Mouse (Mus musculus): ENCODE results near the gene Atg4b. TPM values are rescaled to one million over a fixed set of nuclear protein-coding genes. Genes with fewer than 3 reads are reported as not detected.
"Not testable (repeated sequence)": the region's sequence is repeated elsewhere in the genome, so short reads cannot be mapped to it uniquely, and the experiment has no call there.

The Atg4b gene
- total and polyA plus RNA-seq, 2 experiments from 2014 or later, result 22.3 to 50.3 TPM

GRCm38 (mm10) chr1:93826540-93826835 lies 75.2 kb downstream of the Atg4b start:
- Histone ChIP-seq H3K36me3 (replicated peaks; ENCODE audit: control insufficient read depth, insufficient read depth, low read length) (no peaks in the 10 kb centered on the region), H3K9me3 (replicated peaks; ENCODE audit: control insufficient read depth, low read length) (no peaks in the 10 kb centered on the region), H3K4me3 (ENCODE audit: low read depth, low read length) (no peak overlapping the region), H3K9ac (replicated peaks; ENCODE audit: low read depth, low read length) (no peak overlapping the region), H3K27me3 (ENCODE audit: control insufficient read depth, insufficient read depth, low read length) (no peaks in the 10 kb centered on the region), H3K4me1 (ENCODE audit: control insufficient read depth, insufficient read depth) (0 out of 2 replicates have a peak, but pooled peaks cover 8% of the 10 kb centered on the region), H3K4me2 (ENCODE audit: low read depth, low read length) (no peak overlapping the region), H3K27ac (ENCODE audit: low read depth) (no peak overlapping the region)
- TF ChIP-seq EP300 (IDR thresholded peaks at IDR 0.05; ENCODE audit: low read depth), result no peak
- no peak for TF ChIP-seq CTCF (IDR thresholded peaks at IDR 0.05; ENCODE audit: low read depth)
- WGBS, result 93% methylated on average over 9 of the region's 9 CpGs
- no peak for DNase-seq (ENCODE audit: low spot score)
- ATAC-seq (ENCODE audit: insufficient read depth, low read depth), result no peak

GRCm38 (mm10) chr1:93832754-93833360 lies 81.6 kb downstream of the Atg4b start:
- H3K4me1 ChIP-seq (ENCODE audit: control insufficient read depth, insufficient read depth); H3K4me2 ChIP-seq (ENCODE audit: low read depth, low read length); H3K27ac ChIP-seq (ENCODE audit: low read depth); H3K9ac ChIP-seq (replicated peaks; ENCODE audit: low read depth, low read length); H3K9me3 ChIP-seq (replicated peaks; ENCODE audit: control insufficient read depth, low read length); H3K27me3 ChIP-seq (ENCODE audit: control insufficient read depth, insufficient read depth, low read length); H3K36me3 ChIP-seq (replicated peaks; ENCODE audit: control insufficient read depth, insufficient read depth, low read length); DNase-seq (ENCODE audit: low spot score); H3K4me3 ChIP-seq (ENCODE audit: low read depth, low read length): not testable (repeated sequence)
- 0 out of 2 replicates have a peak, but pooled peaks have one; percentile 3 for TF ChIP-seq CTCF (IDR thresholded peaks at IDR 0.05; ENCODE audit: low read depth)
- ATAC-seq (ENCODE audit: insufficient read depth, low read depth), result 0 out of 2 replicates have a peak, but pooled peaks have one; percentile 20
- 32% methylated on average over 1 of the region's 4 CpGs for WGBS

GRCm38 (mm10) chr1:93834671-93835150 lies 83.4 kb downstream of the Atg4b start:
- no peaks in the 10 kb centered on the region for H3K27me3 ChIP-seq (ENCODE audit: control insufficient read depth, insufficient read depth, low read length)
- no peaks in the 10 kb centered on the region for H3K9me3 ChIP-seq (replicated peaks; ENCODE audit: control insufficient read depth, low read length)
- H3K4me1 ChIP-seq (ENCODE audit: control insufficient read depth, insufficient read depth), result no peaks in the 10 kb centered on the region
- no peak for DNase-seq (ENCODE audit: low spot score)
- no peak overlapping the region for H3K9ac ChIP-seq (replicated peaks; ENCODE audit: low read depth, low read length)
- no peak for ATAC-seq (ENCODE audit: insufficient read depth, low read depth)
- TF ChIP-seq EP300 (IDR thresholded peaks at IDR 0.05; ENCODE audit: low read depth) (no peak), CTCF (IDR thresholded peaks at IDR 0.05; ENCODE audit: low read depth) (no peak)
- 90% methylated on average over 7 of the region's 7 CpGs for WGBS
- no peaks in the 10 kb centered on the region for H3K36me3 ChIP-seq (replicated peaks; ENCODE audit: control insufficient read depth, insufficient read depth, low read length)
- no peak overlapping the region for H3K27ac ChIP-seq (ENCODE audit: low read depth)
- no peak overlapping the region for H3K4me2 ChIP-seq (ENCODE audit: low read depth, low read length)
- H3K4me3 ChIP-seq (ENCODE audit: low read depth, low read length), result no peak overlapping the region

- Histone ChIP-seq H3K9ac (replicated peaks; ENCODE audit: low read depth, low read length) (no peak overlapping the region), H3K27me3 (ENCODE audit: control insufficient read depth, insufficient read depth, low read length) (no peaks in the 10 kb centered on the region), H3K27ac (ENCODE audit: low read depth) (no peak overlapping the region), H3K4me3 (ENCODE audit: low read depth, low read length) (no peak overlapping the region), H3K9me3 (replicated peaks; ENCODE audit: control insufficient read depth, low read length) (no peaks in the 10 kb centered on the region), H3K36me3 (replicated peaks; ENCODE audit: control insufficient read depth, insufficient read depth, low read length) (no peaks in the 10 kb centered on the region), H3K4me2 (ENCODE audit: low read depth, low read length) (no peak overlapping the region), H3K4me1 (ENCODE audit: control insufficient read depth, insufficient read depth) (no peaks in the 10 kb centered on the region)
- 90% methylated on average over 4 of the region's 4 CpGs for WGBS
- ATAC-seq (ENCODE audit: insufficient read depth, low read depth) (no peak), DNase-seq (ENCODE audit: low spot score) (no peak)
- TF ChIP-seq CTCF (IDR thresholded peaks at IDR 0.05; ENCODE audit: low read depth), result no peak
- TF ChIP-seq EP300 (IDR thresholded peaks at IDR 0.05; ENCODE audit: low read depth), result no peak
Observed at GRCm38 (mm10) chr1:93835211-93835610, 83.9 kb downstream of the Atg4b start.

GRCm38 (mm10) chr1:93835876-93836531 lies 84.7 kb downstream of the Atg4b start:
- H3K27me3 ChIP-seq (ENCODE audit: control insufficient read depth, insufficient read depth, low read length), result no peaks in the 10 kb centered on the region
- WGBS, result 80% methylated on average over 6 of the region's 6 CpGs
- DNase-seq (ENCODE audit: low spot score) (no peak), ATAC-seq (ENCODE audit: insufficient read depth, low read depth) (no peak)
- no peak overlapping the region for H3K9ac ChIP-seq (replicated peaks; ENCODE audit: low read depth, low read length)
- no peak overlapping the region for H3K27ac ChIP-seq (ENCODE audit: low read depth)
- TF ChIP-seq CTCF (IDR thresholded peaks at IDR 0.05; ENCODE audit: low read depth) (no peak), EP300 (IDR thresholded peaks at IDR 0.05; ENCODE audit: low read depth) (no peak)
- no peaks in the 10 kb centered on the region for H3K4me1 ChIP-seq (ENCODE audit: control insufficient read depth, insufficient read depth)
- no peak overlapping the region for H3K4me2 ChIP-seq (ENCODE audit: low read depth, low read length)
- no peak overlapping the region for H3K4me3 ChIP-seq (ENCODE audit: low read depth, low read length)
- no peaks in the 10 kb centered on the region for H3K9me3 ChIP-seq (replicated peaks; ENCODE audit: control insufficient read depth, low read length)
- no peaks in the 10 kb centered on the region for H3K36me3 ChIP-seq (replicated peaks; ENCODE audit: control insufficient read depth, insufficient read depth, low read length)

- H3K4me3 ChIP-seq (ENCODE audit: low read depth, low read length), result no peak overlapping the region
- H3K9ac ChIP-seq (replicated peaks; ENCODE audit: low read depth, low read length), result no peak overlapping the region
- no peak overlapping the region for H3K27ac ChIP-seq (ENCODE audit: low read depth)
- no peak overlapping the region for H3K4me2 ChIP-seq (ENCODE audit: low read depth, low read length)
- DNase-seq (ENCODE audit: low spot score) (no peak), ATAC-seq (ENCODE audit: insufficient read depth, low read depth) (no peak)
- no peaks in the 10 kb centered on the region for H3K27me3 ChIP-seq (ENCODE audit: control insufficient read depth, insufficient read depth, low read length)
- TF ChIP-seq EP300 (IDR thresholded peaks at IDR 0.05; ENCODE audit: low read depth) (no peak), CTCF (IDR thresholded peaks at IDR 0.05; ENCODE audit: low read depth) (no peak)
- whole genome bisulfite sequencing, result 92% methylated on average over 2 of the region's 2 CpGs
- no peaks in the 10 kb centered on the region for H3K4me1 ChIP-seq (ENCODE audit: control insufficient read depth, insufficient read depth)
- H3K9me3 ChIP-seq (replicated peaks; ENCODE audit: control insufficient read depth, low read length), result no peaks in the 10 kb centered on the region
- no peaks in the 10 kb centered on the region for H3K36me3 ChIP-seq (replicated peaks; ENCODE audit: control insufficient read depth, insufficient read depth, low read length)
Observed at GRCm38 (mm10) chr1:93836532-93836913, 85.2 kb downstream of the Atg4b start.

Data from heart, postnatal 0 days (tissue).